Mouse (Mus musculus) lung, embryonic 14.5 days (tissue): ENCODE data around the gene Ctdsp2. TPM values are rescaled to one million over a fixed set of nuclear protein-coding genes. Genes with fewer than 3 reads are reported as not detected.

Source experiments
- ATAC-seq: fragments of 200-750 bp; cut with Nextera tagmentation; 2 replicates; pipeline ENCODE4 v1.8.0; 2017; ENCODE audit warnings: mild to moderate bottlenecking, moderate TSS enrichment, moderate library complexity; ENCODE audit not compliant: insufficient read depth
- DNase-seq: peaks from one replicate; pipeline ENCODE4 v3.0.0-alpha.2; 2015
- H3K27ac ChIP-seq: fragments of 300-500 bp; sonication (generic); 2 replicates; pipeline ENCODE4 v1.5.1; 2014; ENCODE audit warnings: low read depth, mild to moderate bottlenecking, moderate library complexity
- H3K27me3 ChIP-seq: fragments of 300-500 bp; sonication (generic); 2 replicates; pipeline ENCODE4 v1.6.1; 2014; ENCODE audit warnings: low read length, control low read depth; ENCODE audit not compliant: insufficient read depth
- H3K36me3 ChIP-seq: fragments of 300-500 bp; sonication (generic); 2 replicates; pipeline ENCODE4 v1.6.1; 2014; ENCODE audit warnings: control low read depth; ENCODE audit not compliant: insufficient read depth
- H3K4me1 ChIP-seq: fragments of 300-500 bp; sonication (generic); 2 replicates; pipeline ENCODE4 v1.6.1; 2014; ENCODE audit warnings: antibody characterized with exemption, control low read depth; ENCODE audit not compliant: insufficient read depth
- H3K4me2 ChIP-seq: fragments of 300-500 bp; sonication (generic); 2 replicates; pipeline ENCODE4 v1.6.1; 2014; ENCODE audit warnings: mild to moderate bottlenecking
- H3K4me3 ChIP-seq: fragments of 300-500 bp; sonication (generic); 2 replicates; pipeline ENCODE4 v1.5.1; 2014; ENCODE audit warnings: low read depth, low read length
- H3K9ac ChIP-seq: fragments of 300-500 bp; sonication (generic); 2 replicates; pipeline ENCODE4 v1.6.1; 2014
- H3K9me3 ChIP-seq: fragments of 300-500 bp; sonication (generic); 2 replicates; pipeline ENCODE4 v1.6.1; 2016; ENCODE audit warnings: low read depth, low read length, control low read depth
- CTCF ChIP-seq: IDR thresholded peaks from 2 replicates; pipeline ENCODE4 v1.5.1; 2016; ENCODE audit warnings: antibody characterized with exemption, low read depth
- WGBS: fragments of 180-500 bp; shearing (Covaris S2); extraction: QIAGEN DNeasy Blood & Tissue Kit; methylation state at CpG from one replicate; pipeline ENCODE4 v1.1.7; 2014; 5-methylcytosine and 5-hydroxymethylcytosine counted together
- polyA plus RNA-seq: library from polyadenylated mRNA; unstranded; fragments of >200 nt; fragmentation: Nextera tagmentation; extraction: Ambion mirVana; gene quantifications from 2 replicates; pipeline ENCODE4 v1.2.1, GENCODE M21; 2014

Gene Ctdsp2
- polyA plus RNA-seq, 1 experiment from 2014 or later = 113 TPM

DNA sequence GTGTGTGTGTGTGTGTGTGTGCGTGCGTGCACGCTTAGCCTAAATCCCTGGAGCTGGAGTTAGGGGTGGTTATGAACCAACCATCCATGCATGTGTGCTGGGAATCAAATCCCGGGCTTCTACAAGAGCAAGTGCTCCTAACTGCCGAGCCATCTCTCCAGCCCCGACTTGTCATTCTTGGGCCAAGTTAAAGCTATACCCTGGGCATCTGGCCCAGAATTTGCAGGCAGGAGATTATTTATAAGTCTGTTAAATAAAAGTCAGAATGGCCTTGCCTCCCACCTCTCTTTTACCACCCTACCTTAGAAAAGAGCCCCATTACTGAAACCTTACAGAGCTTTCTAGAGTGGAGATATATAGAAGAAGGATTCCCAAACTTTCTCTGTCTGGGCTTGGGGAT is 2.8 kb upstream of the Ctdsp2 start:
- peaks cover 28% of the 10 kb centered on the region for H3K4me1 ChIP-seq
- H3K9me3 ChIP-seq = no peaks in the 10 kb centered on the region
- H3K4me2 ChIP-seq = no peak overlapping the region
- H3K36me3 ChIP-seq = 0 out of 2 replicates have a peak, but pooled peaks cover 6% of the 10 kb centered on the region
- peak; percentile 72 for DNase-seq
- 70% methylated on average over 6 of the region's 6 CpGs for WGBS
- no peak for ATAC-seq
- peak overlapping the region; percentile 68 for H3K27ac ChIP-seq
- H3K9ac ChIP-seq = no peak overlapping the region
- no peaks in the 10 kb centered on the region for H3K27me3 ChIP-seq
- H3K4me3 ChIP-seq = no peak overlapping the region
- TF ChIP-seq CTCF = no peak

DNA sequence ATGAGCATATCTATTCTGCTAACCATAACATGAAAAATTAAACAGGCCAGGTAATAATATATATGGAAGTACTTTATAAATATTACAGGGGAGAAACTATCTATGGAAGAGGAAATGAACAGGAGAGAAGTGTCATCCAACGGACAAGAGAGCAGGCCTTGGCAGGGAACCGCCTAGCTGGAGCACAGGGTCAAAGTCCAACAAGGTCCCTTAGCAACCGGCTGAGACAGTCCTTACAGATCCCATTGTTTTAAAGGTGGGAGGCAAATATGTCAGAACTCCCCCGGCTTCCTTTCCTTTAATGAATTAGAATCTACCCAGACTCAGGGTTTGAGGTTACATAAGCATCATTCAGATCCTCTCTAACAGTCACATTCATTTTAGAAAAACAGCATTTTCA is 1.4 kb upstream of the Ctdsp2 start:
- peaks cover 28% of the 10 kb centered on the region for H3K4me1 ChIP-seq
- no peaks in the 10 kb centered on the region for H3K27me3 ChIP-seq
- H3K9ac ChIP-seq = no peak overlapping the region
- 45% methylated on average over 4 of the region's 4 CpGs for WGBS
- no peak overlapping the region for H3K4me3 ChIP-seq
- H3K36me3 ChIP-seq = 0 out of 2 replicates have a peak, but pooled peaks cover 13% of the 10 kb centered on the region
- H3K4me2 ChIP-seq = no peak overlapping the region
- H3K9me3 ChIP-seq = no peaks in the 10 kb centered on the region
- DNase-seq (no peak), ATAC-seq (no peak)
- H3K27ac ChIP-seq = no peak overlapping the region
- TF ChIP-seq CTCF = no peak

DNA sequence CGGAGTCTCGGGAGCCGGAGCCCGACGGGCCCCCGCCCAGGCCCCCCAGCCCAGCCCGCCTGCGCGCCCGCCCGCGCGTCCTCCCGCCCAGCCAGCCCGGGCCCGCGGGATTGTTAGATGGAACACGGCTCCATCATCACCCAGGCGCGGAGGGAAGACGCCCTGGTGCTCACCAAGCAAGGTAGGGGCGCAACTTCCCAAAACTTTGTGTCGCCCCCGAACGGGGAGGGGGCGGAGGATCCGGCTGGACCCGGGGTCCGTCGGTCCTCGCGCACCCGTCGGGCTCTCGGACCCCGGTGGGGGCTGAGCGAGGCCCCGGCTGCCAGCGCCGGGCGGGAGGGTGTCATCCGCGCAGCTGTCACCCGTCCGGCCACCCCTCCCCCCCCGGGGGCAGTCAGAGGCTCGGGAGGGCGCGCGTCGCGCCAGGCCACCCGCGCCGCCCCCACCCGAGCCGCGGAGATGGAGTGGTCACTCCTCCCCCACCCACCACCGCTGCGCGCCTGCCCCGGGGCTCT is 661 bp downstream of the Ctdsp2 start:
- H3K9me3 ChIP-seq = no peaks in the 10 kb centered on the region
- H3K4me2 ChIP-seq = peak overlapping the region; percentile 91
- peaks cover 38% of the 10 kb centered on the region for H3K4me1 ChIP-seq
- H3K27ac ChIP-seq = peak overlapping the region; percentile 100
- H3K27me3 ChIP-seq = no peaks in the 10 kb centered on the region
- no peak for TF ChIP-seq CTCF
- peak; percentile 17 for ATAC-seq
- peaks cover 18% of the 10 kb centered on the region; the same call in 1 of the 2 replicates for H3K36me3 ChIP-seq
- peak overlapping the region; percentile 96 for H3K9ac ChIP-seq
- WGBS = under 1% methylated on average over 35 of the region's 62 CpGs
- H3K4me3 ChIP-seq = peak overlapping the region; percentile 95
- DNase-seq = peak; percentile 78

DNA sequence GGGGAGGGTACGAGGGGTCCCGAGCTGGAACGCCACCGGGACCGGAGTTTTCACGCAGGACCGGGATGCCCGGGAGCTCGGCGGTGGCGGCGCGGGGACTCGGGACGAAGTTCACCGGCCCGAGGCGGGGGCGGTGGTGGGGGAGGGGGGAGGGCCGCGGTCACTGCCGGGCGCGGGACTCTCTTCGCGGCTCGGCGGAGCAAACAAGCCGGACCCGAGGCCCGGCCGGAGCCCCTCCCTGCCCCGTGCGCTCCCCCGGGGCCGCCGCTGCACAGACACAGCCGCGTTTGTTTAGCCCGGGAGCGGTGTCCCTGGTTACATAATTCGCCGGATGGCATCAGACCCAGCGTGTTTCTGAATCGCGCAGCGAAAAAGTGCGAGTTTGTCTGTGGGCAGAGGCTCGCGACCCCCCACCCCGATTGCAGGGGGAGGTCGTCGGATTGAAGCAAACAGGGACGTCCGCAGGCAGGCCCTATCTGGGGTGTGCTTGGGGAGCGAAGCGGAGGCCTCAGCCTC is 1.2 kb downstream of the Ctdsp2 start:
- Histone ChIP-seq H3K9me3 (no peaks in the 10 kb centered on the region), H3K9ac (peak overlapping the region; percentile 96), H3K27me3 (no peaks in the 10 kb centered on the region), H3K27ac (peak overlapping the region; percentile 100), H3K36me3 (peaks cover 22% of the 10 kb centered on the region; the same call in 1 of the 2 replicates), H3K4me1 (peaks cover 43% of the 10 kb centered on the region), H3K4me3 (peak overlapping the region; percentile 95), H3K4me2 (peak overlapping the region; percentile 91)
- ATAC-seq (no peak), DNase-seq (peak; percentile 59)
- WGBS = under 1% methylated on average over 51 of the region's 57 CpGs
- no peak for TF ChIP-seq CTCF

DNA sequence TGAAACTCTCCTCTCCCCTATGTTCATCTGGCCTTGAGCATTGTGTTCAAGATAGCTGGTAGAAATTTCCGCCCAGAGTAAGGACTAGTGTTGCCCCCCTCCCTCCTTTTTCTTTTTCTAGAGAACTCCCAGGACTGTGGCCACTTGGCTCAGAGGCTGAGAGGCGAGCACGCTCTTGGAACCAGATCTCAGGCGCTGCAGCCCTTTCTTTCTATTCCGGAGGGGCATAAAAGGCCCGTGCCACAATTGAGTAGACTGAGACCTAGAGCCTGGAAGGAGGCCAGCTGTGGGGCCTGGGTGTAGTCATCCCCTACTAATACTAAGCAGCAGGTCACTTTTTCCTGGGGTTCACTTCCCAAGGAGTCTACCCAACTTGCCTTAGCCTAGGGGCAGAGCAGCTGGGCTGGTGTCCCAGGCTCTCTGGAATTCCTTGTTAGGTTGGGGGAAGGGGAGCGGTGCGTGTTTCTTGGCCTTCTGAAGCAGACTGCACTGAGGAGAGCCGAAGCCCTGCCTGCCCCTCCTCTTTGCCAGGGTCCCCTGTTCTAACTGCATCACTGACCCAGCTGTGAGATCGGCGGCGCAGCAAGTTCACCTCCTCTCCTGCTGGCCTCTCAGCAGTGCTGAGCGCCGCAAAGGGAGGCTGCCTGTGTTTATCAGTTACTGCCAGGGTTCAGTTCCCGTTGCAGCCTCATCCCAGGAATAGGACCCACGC is 1.9 kb downstream of the Ctdsp2 start:
- ATAC-seq = peak; percentile 3; the same call in 1 of the 2 replicates

DNA sequence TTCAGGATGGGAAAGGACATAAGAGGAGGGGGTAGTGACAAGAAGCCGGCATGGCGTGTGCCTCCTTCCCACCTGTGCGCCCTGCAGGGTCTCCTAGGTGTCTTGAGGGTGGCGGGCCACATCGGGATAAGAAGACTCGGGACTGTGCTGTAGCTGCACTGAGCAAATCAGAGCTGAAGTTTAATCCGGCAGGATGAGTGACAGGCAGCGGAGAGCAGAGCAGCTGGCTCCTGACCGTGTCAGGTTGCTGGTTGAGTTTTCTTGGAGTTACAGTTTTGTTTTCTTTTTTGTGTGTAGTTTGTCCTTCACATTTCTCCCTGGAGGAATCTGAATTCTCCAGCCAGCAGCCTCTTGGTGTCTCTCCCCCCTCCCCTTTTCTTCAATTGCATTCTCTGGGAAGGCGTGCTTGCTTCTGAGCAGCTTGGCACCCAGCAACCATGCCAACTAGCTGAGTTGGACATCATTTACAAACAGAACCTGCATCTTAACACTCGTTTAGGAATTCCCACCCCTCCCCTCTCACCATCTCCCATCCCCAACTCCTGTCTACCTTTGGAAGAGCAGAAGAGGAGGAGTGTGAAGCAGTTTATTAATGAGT is 2.5 kb downstream of the Ctdsp2 start:
- WGBS = 8% methylated on average over 11 of the region's 11 CpGs
- no peak for TF ChIP-seq CTCF
- DNase-seq = no peak
- Histone ChIP-seq H3K36me3 (peaks cover 27% of the 10 kb centered on the region; the same call in 1 of the 2 replicates), H3K4me1 (peaks cover 48% of the 10 kb centered on the region), H3K4me3 (peak overlapping the region; percentile 95), H3K4me2 (peak overlapping the region; percentile 91), H3K27me3 (no peaks in the 10 kb centered on the region), H3K9me3 (no peaks in the 10 kb centered on the region), H3K27ac (peak overlapping the region; percentile 100), H3K9ac (peak overlapping the region; percentile 96)
- ATAC-seq = no peak

More for the DNA sequence above, 1.9 kb downstream of the Ctdsp2 start:
- peak overlapping the region; percentile 100 for H3K27ac ChIP-seq
- H3K9ac ChIP-seq = peak overlapping the region; percentile 96
- H3K4me1 ChIP-seq = peaks cover 47% of the 10 kb centered on the region
- no peaks in the 10 kb centered on the region for H3K9me3 ChIP-seq
- H3K36me3 ChIP-seq = peaks cover 27% of the 10 kb centered on the region; the same call in 1 of the 2 replicates
- H3K4me3 ChIP-seq = peak overlapping the region; percentile 95
- H3K27me3 ChIP-seq = no peaks in the 10 kb centered on the region
- WGBS = 2% methylated on average over 16 of the region's 16 CpGs
- no peak for TF ChIP-seq CTCF
- H3K4me2 ChIP-seq = peak overlapping the region; percentile 91
- DNase-seq = peak; percentile 75

DNA sequence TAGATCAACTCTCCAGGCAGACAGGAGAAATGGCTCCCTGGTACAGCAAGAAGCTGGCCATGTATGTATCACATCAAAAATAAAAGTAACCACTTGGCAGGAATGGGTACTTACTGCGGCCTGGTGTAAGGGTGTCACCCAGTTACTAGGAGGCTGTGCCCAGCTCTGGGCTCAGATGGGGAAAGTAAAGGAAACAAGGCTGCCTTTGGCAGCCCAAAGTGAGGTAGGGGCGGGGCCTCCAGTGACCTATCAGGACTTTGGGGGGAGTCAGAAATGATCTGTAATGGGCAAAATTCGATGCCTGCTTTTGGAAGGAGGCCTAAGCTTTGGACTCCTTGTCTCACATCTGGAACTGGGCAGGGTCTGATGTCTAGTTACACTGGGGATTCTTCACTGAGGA is 3.2 kb downstream of the Ctdsp2 start:
- H3K4me3 ChIP-seq = peak overlapping the region; percentile 95
- peak overlapping the region; percentile 96; the same call in 1 of the 2 replicates for H3K9ac ChIP-seq
- peaks cover 52% of the 10 kb centered on the region for H3K4me1 ChIP-seq
- H3K27ac ChIP-seq = peak overlapping the region; percentile 44; the same call in 1 of the 2 replicates
- no peak for TF ChIP-seq CTCF
- no peaks in the 10 kb centered on the region for H3K9me3 ChIP-seq
- peak overlapping the region; percentile 91 for H3K4me2 ChIP-seq
- H3K27me3 ChIP-seq = no peaks in the 10 kb centered on the region
- peak; percentile 42 for DNase-seq
- WGBS = 52% methylated on average over 3 of the region's 3 CpGs
- ATAC-seq = no peak
- peaks cover 27% of the 10 kb centered on the region; the same call in 1 of the 2 replicates for H3K36me3 ChIP-seq
